Mouse (Mus musculus) CH12.LX (cell line): ENCODE results near the gene Nes. TPM values are rescaled to one million over a fixed set of nuclear protein-coding genes. Genes with fewer than 3 reads are reported as not detected.
A peak's percentile ranks its signal among the peaks of the same experiment; 100 is the strongest.

Experiments used
- DNase-seq: peaks from one replicate; pipeline ENCODE4 v3.0.0-alpha.2; 2013; ENCODE audit errors: extremely low read depth
- H3K27ac ChIP-seq: 2 replicates; pipeline ENCODE4 v1.5.1; 2012; ENCODE audit warnings: low read depth, mild to moderate bottlenecking, control low read depth, moderate library complexity; ENCODE audit not compliant: insufficient read depth
- H3K27me3 ChIP-seq: replicated peaks from 2 replicates; pipeline ENCODE3; 2012; ENCODE audit warnings: inconsistent platforms
- H3K36me3 ChIP-seq, 2 experiments: replicated peaks in 1 of 2; 2 replicates each; pipeline versions ENCODE3 to v1.6.1; 2012; ENCODE audit warnings: inconsistent platforms in 1 of 2, low read length in 1 of 2, mild to moderate bottlenecking in 1 of 2, mixed read lengths in 1 of 2, moderate library complexity in 1 of 2; ENCODE audit not compliant: control insufficient read depth in 1 of 2, insufficient read depth in 1 of 2
- H3K4me1 ChIP-seq, 2 experiments: 2 replicates each; pipeline ENCODE4 v1.6.1; 2012; ENCODE audit warnings: inconsistent platforms in 1 of 2, moderate library complexity in 1 of 2; ENCODE audit not compliant: insufficient read depth in 2 of 2, control insufficient read depth in 1 of 2
- H3K4me2 ChIP-seq: 2 replicates; pipeline ENCODE4 v1.6.1; 2012; ENCODE audit warnings: low read depth, mild to moderate bottlenecking, control low read depth; ENCODE audit not compliant: poor library complexity, insufficient read depth, severe bottlenecking
- H3K4me3 ChIP-seq, 3 experiments: fragments of 150-350 bp in 1 of 3; sonication (generic) in 1 of 3; replicated peaks in 1 of 3; 2 replicates each; pipeline versions ENCODE3 to v1.5.1; 2011 to 2012; ENCODE audit warnings: low read depth in 2 of 3, low read length in 2 of 3, mild to moderate bottlenecking in 2 of 3, moderate library complexity in 2 of 3, control low read depth in 1 of 3, improper control_type of control experiment in 1 of 3, inconsistent platforms in 1 of 3, mixed read lengths in 1 of 3; ENCODE audit not compliant: poor library complexity in 1 of 3
- H3K79me2 ChIP-seq: replicated peaks from 2 replicates; pipeline ENCODE4 v1.6.1; 2012; ENCODE audit warnings: mild to moderate bottlenecking, moderate library complexity; ENCODE audit not compliant: control insufficient read depth, poor library complexity, insufficient read depth, severe bottlenecking; ENCODE audit errors: extremely low read depth
- H3K9ac ChIP-seq: 2 replicates; pipeline ENCODE4 v1.6.1; 2012; ENCODE audit warnings: low read depth, mild to moderate bottlenecking, control low read depth, moderate library complexity; ENCODE audit not compliant: insufficient read depth
- H3K9me3 ChIP-seq: replicated peaks from 2 replicates; pipeline ENCODE3; 2012; ENCODE audit warnings: low read length, inconsistent platforms, mixed read lengths
- CHD1 ChIP-seq: IDR thresholded peaks from 2 replicates; pipeline ENCODE4 v1.6.1; 2012; ENCODE audit warnings: low read depth, low read length, improper control_type of control experiment, inconsistent platforms
- CHD2 ChIP-seq: IDR thresholded peaks from 2 replicates; pipeline ENCODE4 v1.6.1; 2011; ENCODE audit warnings: low read length, improper control_type of control experiment
- CTCF ChIP-seq, 2 experiments: IDR thresholded peaks in 1 of 2; conservative IDR thresholded peaks in 1 of 2; 2 replicates each; pipeline ENCODE4 v1.5.1; 2011 to 2012; ENCODE audit warnings: low read depth in 2 of 2, low read length in 2 of 2, improper control_type of control experiment in 1 of 2, inconsistent platforms in 1 of 2, mild to moderate bottlenecking in 1 of 2, moderate library complexity in 1 of 2
- E2F4 ChIP-seq: IDR thresholded peaks from 2 replicates; pipeline ENCODE4 v1.6.1; 2011; ENCODE audit warnings: low read depth, low read length, improper control_type of control experiment; ENCODE audit not compliant: insufficient replicate concordance
- ELF1 ChIP-seq: IDR thresholded peaks from 2 replicates; pipeline ENCODE4 v1.6.1; 2014; ENCODE audit warnings: low read depth, mild to moderate bottlenecking, inconsistent platforms, low read length, improper control_type of control experiment
- ETS1 ChIP-seq: conservative IDR thresholded peaks from 2 replicates; pipeline ENCODE4 v1.6.1; 2012; ENCODE audit warnings: low read depth, mild to moderate bottlenecking, inconsistent platforms, low read length, improper control_type of control experiment, moderate library complexity
- MAFK ChIP-seq: IDR thresholded peaks from 2 replicates; pipeline ENCODE4 v1.6.1; 2011; ENCODE audit warnings: low read length, improper control_type of control experiment; ENCODE audit not compliant: insufficient replicate concordance
- MXI1 ChIP-seq: IDR thresholded peaks from 2 replicates; pipeline ENCODE4 v1.6.1; 2011; ENCODE audit warnings: mild to moderate bottlenecking, low read depth, low read length, improper control_type of control experiment
- PAX5 ChIP-seq: IDR thresholded peaks from 2 replicates; pipeline ENCODE4 v1.6.1; 2012; ENCODE audit warnings: low read length, inconsistent platforms, mixed read lengths
- POLR2A ChIP-seq: IDR thresholded peaks from 2 replicates; pipeline ENCODE4 v1.6.1; 2011; ENCODE audit warnings: low read depth, mild to moderate bottlenecking, improper control_type of control experiment, low read length
- RCOR1 ChIP-seq: conservative IDR thresholded peaks from 2 replicates; pipeline ENCODE4 v1.6.1; 2012; ENCODE audit warnings: low read depth, mild to moderate bottlenecking, inconsistent platforms, low read length, improper control_type of control experiment
- TCF12 ChIP-seq: IDR thresholded peaks from 2 replicates; pipeline ENCODE4 v1.6.1; 2014; ENCODE audit warnings: low read depth, mild to moderate bottlenecking, inconsistent platforms, low read length, improper control_type of control experiment
- UBTF ChIP-seq: IDR thresholded peaks from 2 replicates; pipeline ENCODE4 v1.6.1; 2012; ENCODE audit warnings: low read depth, mild to moderate bottlenecking, inconsistent platforms, low read length, improper control_type of control experiment, moderate library complexity
- ZKSCAN1 ChIP-seq: IDR thresholded peaks from 2 replicates; pipeline ENCODE4 v1.6.1; 2012; ENCODE audit warnings: low read depth, inconsistent platforms, low read length, improper control_type of control experiment, borderline replicate concordance
- ZMIZ1 ChIP-seq: IDR thresholded peaks from 2 replicates; pipeline ENCODE4 v1.6.1; 2012; ENCODE audit warnings: low read depth, mild to moderate bottlenecking, inconsistent platforms, low read length, improper control_type of control experiment
- dilution Hi-C: fragments of 300-500 bp; cut with MboI; formaldehyde crosslinking; loops from 2 replicates; pipeline ENCODE4 v1.14.3; 2020; ENCODE audit warnings: low sequenced_read_pairs; ENCODE audit not compliant: extremely low pct_unique_long_range_greater_than_20kb, extremely low pct_ligation_motif_present
- in situ Hi-C: fragments of 300-500 bp; cut with MboI; formaldehyde crosslinking; loops from 3 replicates; pipeline ENCODE4 v1.14.3; 2019; ENCODE audit warnings: low sequenced_read_pairs, low pct_ligation_motif_present, low pct_unique_long_range_greater_than_20kb, mixed read lengths
- polyA plus RNA-seq: library from polyadenylated mRNA; unstranded; fragments of >175 nt; gene quantifications from 2 replicates; pipeline ENCODE4 v1.2.1, GENCODE M21; 2012; ENCODE audit warnings: low read depth; ENCODE audit not compliant: insufficient read length
- total RNA-seq, 2 experiments: library from RNA; depleted of rRNA; stranded (reverse); fragments of 300-350 nt in 1 of 2; fragments of >200 nt in 1 of 2; gene quantifications; 2 replicates each; pipeline ENCODE4 v1.2.3; 2012 to 2014

Gene Nes
- total and polyA plus RNA-seq, 3 experiments = 0.04 TPM; not detected in 1

DNA sequence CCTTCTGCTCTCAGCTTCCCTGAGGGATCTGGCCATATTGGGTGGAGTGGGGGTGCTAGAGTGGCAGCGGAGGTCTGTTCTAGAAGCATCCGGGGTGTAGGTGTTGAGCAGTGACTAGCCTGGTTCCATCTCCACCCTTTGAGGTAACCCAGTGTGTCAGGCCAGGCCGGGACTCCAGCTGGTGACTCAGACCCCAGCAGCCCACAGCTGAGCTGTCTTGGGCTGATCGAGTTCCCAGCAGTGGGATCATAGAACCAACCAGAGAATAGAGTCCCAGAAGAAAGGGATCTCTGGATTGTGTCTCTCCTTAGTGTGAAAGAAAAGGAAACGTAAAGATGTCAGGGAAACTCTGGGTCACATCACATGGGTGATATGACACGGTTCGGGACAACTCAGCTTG is 11.5 kb upstream of the Nes start:
- TF ChIP-seq CHD1 (no peak), ELF1 (no peak), POLR2A (no peak), TCF12 (no peak), MAFK (no peak), ZKSCAN1 (no peak), UBTF (no peak), ZMIZ1 (no peak), CTCF (conservative IDR thresholded peaks at IDR 0.05 in 1 of 2, IDR thresholded peaks at IDR 0.05 in 1 of 2; ENCODE audit: low read depth in 2 of 2, low read length in 2 of 2) (no peak)
- Histone ChIP-seq H3K4me1 (peaks cover 0 to 4% of the 10 kb centered on the region in 2 experiments; a peak in 2 of 4 replicates), H3K27ac (no peak overlapping the region), H3K79me2 (no peaks in the 10 kb centered on the region), H3K9me3 (no peaks in the 10 kb centered on the region), H3K4me3 (no peak overlapping the region), H3K9ac (no peak overlapping the region), H3K36me3 (no peaks in the 10 kb centered on the region), H3K27me3 (peaks cover 58% of the 10 kb centered on the region), H3K4me2 (no peak overlapping the region)
- no peak for DNase-seq
- in situ Hi-C loops = no loop called here
- dilution Hi-C loops = no loop called here

GRCm38 (mm10) chr3:87960191-87960585 is 10.7 kb upstream of the Nes start:
- Histone ChIP-seq H3K9ac (no peak overlapping the region), H3K36me3 (no peaks in the 10 kb centered on the region), H3K4me1 (peaks cover 0 to 4% of the 10 kb centered on the region in 2 experiments; a peak in 2 of 4 replicates), H3K4me3 (no peak overlapping the region), H3K27me3 (peaks cover 63% of the 10 kb centered on the region), H3K79me2 (no peaks in the 10 kb centered on the region)
- no peak for DNase-seq
- dilution Hi-C loops = no loop called here
- TF ChIP-seq PAX5 (no peak), ZKSCAN1 (no peak), MAFK (no peak), RCOR1 (no peak), MXI1 (no peak), CHD2 (no peak), E2F4 (no peak), ETS1 (no peak)
- TF ChIP-seq, all 38 proteins: peak for 0
- no peak overlapping the region for H3K27ac ChIP-seq
- in situ Hi-C loops = no loop called here
- peaks cover under 1% of the 10 kb centered on the region for H3K9me3 ChIP-seq
- H3K4me2 ChIP-seq = 0 out of 2 replicates have a peak overlapping the region, but pooled peaks have one; percentile 29
